Mouse (Mus musculus) liver, embryonic 14.5 days (tissue): ENCODE measurements around the gene Megf6. TPM values are rescaled to one million over a fixed set of nuclear protein-coding genes. Genes with fewer than 3 reads are reported as not detected.

ENCODE experiments used
- ATAC-seq: fragments of 200-750 bp; cut with Nextera tagmentation; 2 replicates; pipeline ENCODE4 v1.8.0; 2017; ENCODE audit warnings: moderate number of reproducible peaks, mild to moderate bottlenecking, moderate library complexity; ENCODE audit not compliant: insufficient read depth
- DNase-seq, 3 experiments: peaks; one replicate each; pipeline ENCODE4 v3.0.0-alpha.2; 2012 to 2013; ENCODE audit warnings: low read depth in 3 of 3, low spot score in 3 of 3
- H3K27ac ChIP-seq: fragments of 300-500 bp; sonication (generic); 2 replicates; pipeline ENCODE4 v1.5.1; 2014; ENCODE audit warnings: moderate library complexity, mild to moderate bottlenecking, control low read depth, inconsistent platforms
- H3K27me3 ChIP-seq: fragments of 300-500 bp; sonication (generic); 2 replicates; pipeline ENCODE4 v1.6.1; 2014; ENCODE audit warnings: mild to moderate bottlenecking, low read length, moderate library complexity; ENCODE audit not compliant: control insufficient read depth, insufficient read depth
- H3K36me3 ChIP-seq: fragments of 300-500 bp; sonication (generic); replicated peaks from 2 replicates; pipeline ENCODE4 v1.6.1; 2014; ENCODE audit warnings: low read depth; ENCODE audit not compliant: control insufficient read depth, insufficient read depth
- H3K4me1 ChIP-seq, 2 experiments: fragments of 200-500 bp in 1 of 2; fragments of 300-500 bp in 1 of 2; sonication (generic) in 1 of 2; replicated peaks; 2 replicates each; pipeline ENCODE4 v1.6.1; 2012 to 2014; ENCODE audit warnings: antibody characterized with exemption in 1 of 2, inconsistent platforms in 1 of 2, low read length in 1 of 2; ENCODE audit not compliant: control insufficient read depth in 2 of 2, insufficient read depth in 2 of 2
- H3K4me2 ChIP-seq: fragments of 300-500 bp; sonication (generic); 2 replicates; pipeline ENCODE4 v1.6.1; 2014; ENCODE audit warnings: low read depth, mild to moderate bottlenecking, control low read depth, moderate library complexity
- H3K4me3 ChIP-seq, 2 experiments: fragments of 200-500 bp in 1 of 2; fragments of 300-500 bp in 1 of 2; sonication (generic) in 1 of 2; 2 replicates each; pipeline ENCODE4 v1.5.1; 2012 to 2014; ENCODE audit warnings: low read depth in 2 of 2, low read length in 2 of 2, mild to moderate bottlenecking in 2 of 2, control low read depth in 1 of 2, inconsistent platforms in 1 of 2, moderate library complexity in 1 of 2; ENCODE audit not compliant: insufficient read depth in 1 of 2
- H3K9ac ChIP-seq: fragments of 300-500 bp; sonication (generic); replicated peaks from 2 replicates; pipeline ENCODE4 v1.6.1; 2014; ENCODE audit warnings: mild to moderate bottlenecking, control low read depth, moderate library complexity
- H3K9me3 ChIP-seq: fragments of 300-500 bp; sonication (generic); 2 replicates; pipeline ENCODE4 v1.6.1; 2016; ENCODE audit warnings: low read length, mixed read lengths; ENCODE audit not compliant: control insufficient read depth
- CTCF ChIP-seq: IDR thresholded peaks from 2 replicates; pipeline ENCODE4 v1.5.1; 2016; ENCODE audit warnings: antibody characterized with exemption, low read depth, control low read depth
- EP300 ChIP-seq: IDR thresholded peaks from 2 replicates; pipeline ENCODE4 v1.6.1; 2016; ENCODE audit warnings: antibody characterized with exemption, low read depth
- WGBS: fragments of 180-500 bp; shearing (Covaris S2); extraction: QIAGEN DNeasy Blood & Tissue Kit; methylation state at CpG from one replicate; pipeline ENCODE4 v1.1.7; 2014; ENCODE audit not compliant: insufficient replicate concordance; 5-methylcytosine and 5-hydroxymethylcytosine counted together
- polyA plus RNA-seq, 2 experiments: library from polyadenylated mRNA; depleted of rRNA in 1 of 2; stranded (reverse) in 1 of 2; unstranded in 1 of 2; fragments of >200 nt; fragmentation: Nextera tagmentation in 1 of 2; extraction: Ambion mirVana in 1 of 2; gene quantifications; 2 replicates each; pipeline versions ENCODE4 v1.2.1 to v1.2.3; 2012 to 2014

The Megf6 gene
- polyA plus RNA-seq, 2 experiments, result 0.77 to 1.0 TPM

GRCm38 (mm10) chr4:154267511-154267910 lies 97.0 kb downstream of the Megf6 start:
- no peaks in the 10 kb centered on the region for H3K36me3 ChIP-seq
- no peaks in the 10 kb centered on the region for H3K27me3 ChIP-seq
- no peak overlapping the region for H3K4me2 ChIP-seq
- ATAC-seq, result no peak
- H3K9me3 ChIP-seq, result no peaks in the 10 kb centered on the region
- no peaks in the 10 kb centered on the region for H3K4me1 ChIP-seq
- no peak overlapping the region for H3K27ac ChIP-seq
- DNase-seq, result no peak
- H3K4me3 ChIP-seq, result no peak overlapping the region
- 64% methylated on average over 6 of the region's 6 CpGs for WGBS
- TF ChIP-seq EP300, result no peak
- no peak for TF ChIP-seq CTCF
- no peak overlapping the region for H3K9ac ChIP-seq

- 53% methylated on average over 10 of the region's 10 CpGs for WGBS
- no peaks in the 10 kb centered on the region for H3K4me1 ChIP-seq
- H3K9ac ChIP-seq, result no peak overlapping the region
- H3K27me3 ChIP-seq, result no peaks in the 10 kb centered on the region
- H3K9me3 ChIP-seq, result no peaks in the 10 kb centered on the region
- DNase-seq, result no peak
- H3K36me3 ChIP-seq, result no peaks in the 10 kb centered on the region
- H3K4me3 ChIP-seq, result no peak overlapping the region
- no peak overlapping the region for H3K4me2 ChIP-seq
- TF ChIP-seq CTCF, result no peak
- no peak overlapping the region for H3K27ac ChIP-seq
- ATAC-seq, result no peak
Observed at GRCm38 (mm10) chr4:154269520-154269919, 99.0 kb downstream of the Megf6 start.

DNA sequence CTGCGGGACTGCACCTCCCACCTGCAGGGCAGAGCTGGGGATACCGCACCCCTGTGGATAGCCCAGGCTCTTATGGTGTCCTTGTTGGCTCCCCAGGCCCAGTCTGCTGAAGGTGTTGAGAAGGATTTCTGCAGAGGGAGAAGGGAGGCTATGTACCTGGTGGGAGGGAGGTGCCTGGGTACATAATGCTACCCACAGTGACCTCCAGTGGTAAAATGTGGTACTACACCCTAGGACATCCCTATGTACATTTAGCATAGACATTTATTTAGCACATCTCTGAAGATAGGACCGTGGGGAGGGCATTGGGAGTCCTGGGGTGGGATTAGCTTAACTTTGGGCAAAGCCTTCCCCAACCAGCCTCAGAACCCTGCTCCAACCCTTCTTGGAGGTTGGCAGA lies 102.5 kb downstream of the Megf6 start:
- Histone ChIP-seq H3K4me1 (no peaks in the 10 kb centered on the region), H3K27ac (no peak overlapping the region), H3K27me3 (no peaks in the 10 kb centered on the region), H3K36me3 (no peaks in the 10 kb centered on the region), H3K9me3 (no peaks in the 10 kb centered on the region), H3K4me2 (no peak overlapping the region), H3K4me3 (no peak overlapping the region), H3K9ac (no peak overlapping the region)
- WGBS, result 49% methylated on average over 3 of the region's 3 CpGs
- TF ChIP-seq CTCF (peak; percentile 87), EP300 (no peak)
- ATAC-seq, result 0 out of 2 replicates have a peak, but pooled peaks have one; percentile 17
- peak; percentile 27 to 49 (median 35) for DNase-seq

- WGBS, result 56% methylated on average over 9 of the region's 9 CpGs
- Histone ChIP-seq H3K4me1 (no peaks in the 10 kb centered on the region), H3K9ac (no peak overlapping the region), H3K27me3 (no peaks in the 10 kb centered on the region), H3K27ac (no peak overlapping the region), H3K36me3 (no peaks in the 10 kb centered on the region), H3K4me2 (no peak overlapping the region), H3K9me3 (no peaks in the 10 kb centered on the region), H3K4me3 (no peak overlapping the region)
- ATAC-seq (no peak), DNase-seq (no peak)
- no peak for TF ChIP-seq EP300
- no peak for TF ChIP-seq CTCF
Observed at GRCm38 (mm10) chr4:154279481-154279880, 109.0 kb downstream of the Megf6 start.

DNA sequence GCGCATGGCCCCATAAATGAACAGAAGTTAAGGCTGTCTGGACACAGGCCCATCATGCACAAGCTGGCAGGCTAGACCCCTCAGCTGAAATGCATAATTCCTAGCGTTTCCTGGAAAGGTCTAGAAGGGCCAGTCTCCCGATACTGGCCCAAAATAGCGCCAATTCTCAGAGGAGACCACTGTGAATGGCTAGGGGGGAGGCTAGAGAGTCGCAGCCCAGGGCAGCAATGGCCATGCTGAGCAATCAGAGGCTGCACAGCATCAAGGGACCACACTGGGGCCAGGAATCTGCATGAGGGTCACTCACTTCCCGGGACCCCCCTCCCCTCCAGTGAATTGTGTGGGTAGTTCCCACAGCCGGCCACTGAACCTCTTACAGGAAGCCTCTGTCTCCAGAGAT lies 113.1 kb downstream of the Megf6 start:
- Histone ChIP-seq H3K9me3 (no peaks in the 10 kb centered on the region), H3K4me2 (no peak overlapping the region), H3K27ac (no peak overlapping the region), H3K9ac (no peak overlapping the region), H3K4me3 (no peak overlapping the region), H3K27me3 (no peaks in the 10 kb centered on the region), H3K4me1 (no peaks in the 10 kb centered on the region), H3K36me3 (no peaks in the 10 kb centered on the region)
- no peak for TF ChIP-seq CTCF
- TF ChIP-seq EP300, result no peak
- no peak for DNase-seq
- no peak for ATAC-seq
- 43% methylated on average over 7 of the region's 7 CpGs for WGBS
